Mouse (Mus musculus) embryonic facial prominence, embryonic 12.5 days (tissue): ENCODE results near the gene Btbd9. TPM values are rescaled to one million over a fixed set of nuclear protein-coding genes. Genes with fewer than 3 reads are reported as not detected.

Source experiments
- ATAC-seq: fragments of 200-750 bp; cut with Nextera tagmentation; 2 replicates; pipeline ENCODE4 v1.8.0; 2017; ENCODE audit not compliant: insufficient number of reproducible peaks, insufficient read depth, low FRiP score, low TSS enrichment
- H3K27ac ChIP-seq: fragments of 300-500 bp; sonication (generic); 2 replicates; pipeline ENCODE4 v1.5.1; 2016; ENCODE audit warnings: mild to moderate bottlenecking
- H3K27me3 ChIP-seq: fragments of 300-500 bp; sonication (generic); 2 replicates; pipeline ENCODE4 v1.6.1; 2016; ENCODE audit warnings: mild to moderate bottlenecking, moderate library complexity
- H3K36me3 ChIP-seq: fragments of 300-500 bp; sonication (generic); 2 replicates; pipeline ENCODE4 v1.6.1; 2016; ENCODE audit warnings: mild to moderate bottlenecking
- H3K4me1 ChIP-seq: fragments of 300-500 bp; sonication (generic); 2 replicates; pipeline ENCODE4 v1.6.1; 2016
- H3K4me2 ChIP-seq: fragments of 300-500 bp; sonication (generic); replicated peaks from 2 replicates; pipeline ENCODE4 v1.6.1; 2016; ENCODE audit warnings: mild to moderate bottlenecking, moderate library complexity
- H3K4me3 ChIP-seq: fragments of 300-500 bp; sonication (generic); 2 replicates; pipeline ENCODE4 v1.5.1; 2016; ENCODE audit warnings: mild to moderate bottlenecking
- H3K9ac ChIP-seq: fragments of 300-500 bp; sonication (generic); 2 replicates; pipeline ENCODE4 v1.6.1; 2016; ENCODE audit warnings: mild to moderate bottlenecking, moderate library complexity
- H3K9me3 ChIP-seq: fragments of 300-500 bp; sonication (generic); 2 replicates; pipeline ENCODE4 v1.6.1; 2016; ENCODE audit warnings: mild to moderate bottlenecking, moderate library complexity
- WGBS: fragments of 180-500 bp; shearing (Covaris S2); methylation state at CpG from one replicate; pipeline ENCODE4 v1.1.7; 2016; 5-methylcytosine and 5-hydroxymethylcytosine counted together
- polyA plus RNA-seq: library from polyadenylated mRNA; unstranded; fragments of >200 nt; fragmentation: Nextera tagmentation; extraction: Ambion mirVana; gene quantifications from 2 replicates; pipeline ENCODE4 v1.2.1, GENCODE M21; 2016

The Btbd9 gene
- polyA plus RNA-seq, 1 experiment from 2014 or later = 71.6 TPM

DNA sequence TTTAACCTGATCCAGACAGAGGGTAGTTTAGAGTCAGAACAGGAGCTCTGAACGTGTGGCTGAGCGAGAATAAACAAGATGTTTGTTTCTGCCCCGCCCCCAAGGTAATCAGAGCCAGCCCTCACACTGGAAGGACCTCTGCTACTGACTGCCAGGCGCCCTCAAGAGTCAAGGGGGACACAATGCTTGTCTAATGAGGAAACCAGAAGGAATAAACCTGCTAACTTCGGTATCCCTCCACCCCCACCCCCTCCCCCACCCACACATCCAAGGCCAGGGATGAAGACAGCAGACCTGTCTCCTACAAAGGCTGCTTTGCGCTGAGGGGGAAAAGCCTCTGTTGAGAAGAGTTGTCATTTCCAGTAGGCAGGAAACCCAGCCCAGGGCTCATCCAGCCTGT, 18.6 kb upstream of the Btbd9 start:
- no peaks in the 10 kb centered on the region for H3K27me3 ChIP-seq
- WGBS = 29% methylated on average over 6 of the region's 6 CpGs
- no peak for ATAC-seq
- 0 out of 2 replicates have a peak overlapping the region, but pooled peaks have one; percentile 12 for H3K27ac ChIP-seq
- peaks cover 42% of the 10 kb centered on the region for H3K36me3 ChIP-seq
- H3K4me2 ChIP-seq = no peak overlapping the region
- H3K4me3 ChIP-seq = no peak overlapping the region
- H3K9me3 ChIP-seq = no peaks in the 10 kb centered on the region
- H3K4me1 ChIP-seq = no peaks in the 10 kb centered on the region; the same call in 1 of the 2 replicates
- H3K9ac ChIP-seq = no peak overlapping the region

DNA sequence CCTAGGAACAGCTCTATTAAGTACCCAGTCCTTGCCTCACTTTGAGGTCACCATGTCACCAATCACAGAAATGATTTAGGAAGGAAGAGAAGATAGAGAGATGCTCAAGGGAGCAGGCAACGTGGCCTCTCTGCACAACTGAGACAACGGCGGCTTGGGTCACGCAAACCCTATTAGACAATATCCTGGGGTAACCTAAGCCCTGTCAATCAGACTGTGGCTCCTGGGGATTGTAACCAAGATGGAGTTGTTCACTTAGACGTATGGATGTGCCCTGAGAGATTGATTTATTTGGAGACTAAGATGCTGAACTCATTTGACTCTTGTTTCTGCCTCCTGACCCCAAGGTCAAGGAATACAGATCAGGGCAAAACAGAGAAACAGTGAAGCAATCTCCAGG, 18.1 kb upstream of the Btbd9 start:
- ATAC-seq = no peak

DNA sequence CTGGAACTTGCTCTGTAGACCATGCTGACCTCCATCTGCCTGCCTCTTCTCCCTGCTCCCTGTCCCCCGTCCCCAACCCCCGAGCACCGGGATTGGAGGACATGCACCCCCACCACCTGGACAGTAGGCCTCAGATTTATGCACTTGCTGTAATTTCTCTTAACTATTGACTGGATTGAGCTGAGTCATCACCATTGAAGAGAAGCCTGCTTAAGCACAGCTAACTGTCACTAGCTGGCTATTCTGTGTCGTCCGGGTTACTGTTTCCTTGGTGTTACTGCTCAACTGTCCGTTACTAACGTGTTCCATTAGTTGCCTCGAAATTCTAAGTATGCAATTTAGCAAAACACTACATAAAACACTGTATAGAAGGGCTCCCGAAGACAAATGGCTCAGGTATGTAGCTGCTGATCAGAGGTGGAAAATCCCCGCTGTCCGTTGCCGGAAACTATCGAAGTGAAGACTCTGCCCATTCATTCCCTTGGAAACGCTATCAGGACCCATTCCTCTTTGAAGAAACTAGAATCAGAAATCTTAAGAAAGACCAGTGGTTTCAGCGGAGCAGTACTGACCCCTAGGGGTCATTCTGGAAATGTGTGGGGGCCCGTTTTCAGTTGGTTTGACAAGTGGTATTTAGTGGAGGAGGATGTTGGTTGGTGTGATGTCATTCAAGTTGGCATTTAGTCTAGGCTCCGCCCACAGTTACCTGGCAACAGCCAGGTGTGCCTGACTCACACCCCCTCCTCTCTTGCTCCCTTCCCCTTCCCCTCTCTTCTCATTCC, 14.3 kb upstream of the Btbd9 start:
- Histone ChIP-seq H3K27ac (no peak overlapping the region), H3K4me1 (no peaks in the 10 kb centered on the region; the same call in 1 of the 2 replicates), H3K9me3 (no peaks in the 10 kb centered on the region), H3K4me3 (no peak overlapping the region), H3K27me3 (no peaks in the 10 kb centered on the region), H3K36me3 (peaks cover 7% of the 10 kb centered on the region), H3K4me2 (no peak overlapping the region), H3K9ac (no peak overlapping the region)
- 62% methylated on average over 17 of the region's 17 CpGs for WGBS
- no peak for ATAC-seq

More for the DNA sequence above, 18.1 kb upstream of the Btbd9 start:
- Histone ChIP-seq H3K9me3 (no peaks in the 10 kb centered on the region), H3K27ac (0 out of 2 replicates have a peak overlapping the region, but pooled peaks have one; percentile 12), H3K36me3 (peaks cover 38% of the 10 kb centered on the region), H3K9ac (no peak overlapping the region), H3K27me3 (no peaks in the 10 kb centered on the region), H3K4me2 (no peak overlapping the region), H3K4me1 (no peaks in the 10 kb centered on the region; the same call in 1 of the 2 replicates), H3K4me3 (no peak overlapping the region)
- 21% methylated on average over 5 of the region's 5 CpGs for WGBS

DNA sequence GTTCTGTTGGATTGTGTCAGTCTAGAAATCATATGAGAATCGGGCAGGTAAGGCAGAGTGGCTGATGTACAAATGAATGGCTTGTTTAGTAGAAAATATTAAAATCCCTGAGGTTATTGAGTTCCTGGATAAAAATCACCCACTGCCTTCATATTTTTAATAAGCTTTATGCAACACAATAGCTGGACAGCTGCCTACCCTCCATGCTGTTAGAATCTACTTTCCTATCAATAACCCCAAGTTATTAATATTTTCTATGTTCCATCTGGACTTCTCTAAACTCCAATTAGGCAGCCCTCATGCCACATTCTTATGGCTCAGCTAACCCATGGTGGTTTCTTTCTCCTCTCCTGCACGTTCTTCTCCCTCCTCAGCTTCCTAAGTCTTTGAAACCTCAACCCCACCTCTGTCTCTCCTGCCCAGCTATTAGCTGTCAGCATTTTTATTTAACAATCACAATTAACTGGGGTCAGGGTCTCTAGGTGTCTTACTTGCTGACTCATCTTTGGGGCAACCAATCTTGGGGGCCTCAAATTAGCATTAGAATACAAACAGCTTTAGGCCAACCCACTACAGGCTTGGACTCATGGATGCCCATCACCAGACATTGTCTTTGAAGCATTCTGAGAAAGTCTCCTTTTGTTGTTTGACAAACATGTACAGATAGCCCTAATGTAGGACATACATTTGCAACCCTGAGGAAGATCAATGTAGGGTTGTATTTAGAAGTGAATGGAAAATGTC, 7.1 kb upstream of the Btbd9 start:
- Histone ChIP-seq H3K4me2 (no peak overlapping the region), H3K4me3 (no peak overlapping the region)
- 82% methylated on average over 2 of the region's 2 CpGs for WGBS

DNA sequence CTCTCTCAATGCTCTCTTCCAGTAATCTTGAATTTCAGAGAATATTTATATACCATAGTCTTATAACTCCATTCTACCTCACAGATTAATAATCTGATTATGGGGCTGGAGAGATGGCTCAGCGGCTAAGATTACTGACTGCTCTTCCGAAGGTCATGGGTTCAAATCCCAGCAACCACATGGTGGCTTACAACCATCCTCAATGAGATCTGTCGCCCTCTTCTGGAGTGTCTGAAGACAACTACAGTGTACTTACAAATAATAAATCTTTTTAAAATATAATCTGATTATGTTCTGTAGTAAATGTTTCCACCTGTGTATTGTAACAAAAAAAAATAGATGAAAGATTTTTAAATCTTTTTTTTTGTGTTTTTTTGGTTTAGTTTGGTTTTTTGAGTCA, 6.0 kb upstream of the Btbd9 start:
- no peaks in the 10 kb centered on the region for H3K27me3 ChIP-seq
- H3K36me3 ChIP-seq = no peaks in the 10 kb centered on the region
- H3K4me2 ChIP-seq = no peak overlapping the region
- H3K4me1 ChIP-seq = no peaks in the 10 kb centered on the region
- no peaks in the 10 kb centered on the region for H3K9me3 ChIP-seq
- WGBS = 83% methylated on average over 3 of the region's 3 CpGs
- H3K27ac ChIP-seq = no peak overlapping the region
- H3K9ac ChIP-seq = no peak overlapping the region
- ATAC-seq = no peak
- H3K4me3 ChIP-seq = no peak overlapping the region

More for the DNA sequence above, 7.1 kb upstream of the Btbd9 start:
- Histone ChIP-seq H3K9me3 (no peaks in the 10 kb centered on the region), H3K9ac (no peak overlapping the region), H3K4me1 (no peaks in the 10 kb centered on the region), H3K27me3 (no peaks in the 10 kb centered on the region), H3K36me3 (no peaks in the 10 kb centered on the region), H3K27ac (no peak overlapping the region)
- no peak for ATAC-seq

DNA sequence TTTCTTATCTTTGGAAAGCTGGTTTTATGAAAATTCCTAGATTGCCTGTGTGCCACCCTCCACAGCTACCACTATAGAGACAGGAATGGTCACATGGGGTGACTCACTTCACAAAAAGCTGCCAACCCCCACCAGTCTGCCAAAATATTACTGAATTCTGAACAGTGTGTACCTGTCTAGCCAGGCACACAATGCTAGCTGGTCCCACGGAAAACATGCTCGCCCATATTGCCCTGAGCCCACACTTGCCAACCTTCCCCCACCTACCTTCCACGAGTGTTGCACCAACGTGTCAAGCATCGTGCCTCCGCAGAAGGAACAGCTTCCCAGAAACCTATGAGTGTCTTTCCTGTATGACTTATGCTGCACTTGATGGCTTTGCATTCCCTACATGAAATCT, 4.9 kb upstream of the Btbd9 start:
- no peak for ATAC-seq
- Histone ChIP-seq H3K4me1 (0 out of 2 replicates have a peak, but pooled peaks cover 5% of the 10 kb centered on the region), H3K27ac (no peak overlapping the region), H3K4me3 (no peak overlapping the region), H3K4me2 (no peak overlapping the region), H3K36me3 (no peaks in the 10 kb centered on the region), H3K27me3 (no peaks in the 10 kb centered on the region), H3K9me3 (no peaks in the 10 kb centered on the region), H3K9ac (no peak overlapping the region)
- 84% methylated on average over 6 of the region's 6 CpGs for WGBS

DNA sequence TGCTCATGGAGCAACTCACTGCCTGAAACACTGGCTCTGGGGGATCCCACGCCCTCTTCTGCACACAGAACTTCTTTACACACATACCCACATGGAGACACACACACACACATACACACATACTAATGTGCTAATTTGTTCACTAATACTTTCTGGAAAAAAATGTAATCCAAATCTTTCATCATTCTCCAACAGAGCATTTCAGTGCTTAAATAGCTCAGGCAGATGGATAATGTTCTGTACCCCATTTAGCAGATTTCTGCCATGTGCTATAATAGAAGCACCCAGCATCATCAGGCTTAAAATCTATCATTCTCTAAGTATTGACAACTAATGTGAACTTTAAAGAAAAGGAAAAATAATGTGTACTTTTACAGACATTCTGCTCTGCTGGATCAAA, 4.5 kb upstream of the Btbd9 start:
- Histone ChIP-seq H3K4me2 (no peak overlapping the region), H3K4me3 (no peak overlapping the region), H3K27ac (no peak overlapping the region), H3K9ac (no peak overlapping the region), H3K27me3 (no peaks in the 10 kb centered on the region), H3K4me1 (0 out of 2 replicates have a peak, but pooled peaks cover 5% of the 10 kb centered on the region), H3K9me3 (no peaks in the 10 kb centered on the region), H3K36me3 (no peaks in the 10 kb centered on the region)
- 55% methylated on average over 1 of the region's 1 CpGs for WGBS
- ATAC-seq = no peak

DNA sequence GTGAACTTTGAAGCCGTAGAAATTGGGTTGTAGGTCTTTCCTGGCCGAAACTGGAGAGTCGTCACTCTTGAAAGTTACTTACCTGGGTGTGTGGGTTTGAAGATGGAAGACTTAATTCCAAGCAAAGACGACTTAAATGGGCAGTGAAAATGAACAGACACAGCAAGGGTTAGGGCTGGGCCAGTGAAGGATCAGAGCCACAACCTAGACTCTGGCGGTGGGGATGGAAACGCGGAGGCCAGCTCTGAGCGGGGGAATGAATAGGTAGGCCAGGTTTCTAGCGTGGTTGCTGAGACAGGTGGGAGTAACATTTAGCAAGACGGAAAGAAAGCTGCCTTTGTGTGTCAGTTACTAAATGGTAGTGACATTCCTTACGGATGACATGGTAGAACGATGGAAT, 658 bp upstream of the Btbd9 start:
- H3K4me1 ChIP-seq = peaks cover 13% of the 10 kb centered on the region; the same call in 1 of the 2 replicates
- peak overlapping the region; percentile 83 for H3K4me3 ChIP-seq
- no peaks in the 10 kb centered on the region for H3K9me3 ChIP-seq
- H3K9ac ChIP-seq = peak overlapping the region; percentile 72
- no peaks in the 10 kb centered on the region for H3K27me3 ChIP-seq
- H3K36me3 ChIP-seq = no peaks in the 10 kb centered on the region
- WGBS = 59% methylated on average over 12 of the region's 12 CpGs
- ATAC-seq = peak; percentile 7; the same call in 1 of the 2 replicates
- peak overlapping the region; percentile 70 for H3K4me2 ChIP-seq
- H3K27ac ChIP-seq = 0 out of 2 replicates have a peak overlapping the region, but pooled peaks have one; percentile 85

DNA sequence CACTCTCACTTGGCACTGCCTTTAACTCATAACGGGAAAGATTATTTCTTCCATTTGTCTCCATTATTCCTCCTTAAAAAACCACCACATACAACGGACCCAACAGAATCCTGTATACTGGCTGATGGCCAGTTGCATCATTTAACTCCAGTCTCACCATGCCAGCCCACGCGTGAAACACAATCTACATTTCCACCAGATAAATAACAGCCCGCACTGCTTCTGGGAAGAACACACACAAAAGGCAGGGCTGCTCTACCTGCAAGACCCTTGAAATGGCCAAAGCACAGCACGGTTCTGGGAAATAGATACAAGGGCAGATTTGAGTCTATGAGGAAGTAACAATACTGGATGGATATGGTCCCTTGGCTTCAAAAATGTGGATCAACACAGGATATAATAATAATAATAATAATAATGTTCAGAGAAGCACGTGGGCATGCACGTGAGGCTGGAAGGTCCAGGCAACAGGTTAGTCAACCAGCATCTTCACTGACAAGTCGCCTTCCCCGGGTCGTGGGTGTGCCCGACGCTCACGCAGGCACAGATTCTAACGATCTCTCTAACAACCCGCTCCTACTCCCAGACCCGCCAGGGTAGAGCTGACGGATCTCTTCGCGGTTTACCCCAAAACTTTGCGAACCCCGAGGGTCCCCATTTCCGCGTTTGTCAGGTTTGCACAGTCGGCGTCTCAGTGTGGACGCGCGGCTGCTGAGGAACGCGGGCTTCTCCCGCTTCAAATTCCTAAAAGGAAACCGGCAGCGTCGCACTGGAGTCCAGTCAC, 975 bp downstream of the Btbd9 start:
- peak overlapping the region; percentile 72 for H3K9ac ChIP-seq
- H3K27ac ChIP-seq = peak overlapping the region; percentile 85; the same call in 1 of the 2 replicates
- peak overlapping the region; percentile 70 for H3K4me2 ChIP-seq
- H3K36me3 ChIP-seq = no peaks in the 10 kb centered on the region
- peak overlapping the region; percentile 83 for H3K4me3 ChIP-seq
- H3K27me3 ChIP-seq = no peaks in the 10 kb centered on the region
- WGBS = 8% methylated on average over 35 of the region's 35 CpGs
- H3K9me3 ChIP-seq = no peaks in the 10 kb centered on the region
- H3K4me1 ChIP-seq = peaks cover 13% of the 10 kb centered on the region; the same call in 1 of the 2 replicates
- no peak for ATAC-seq

DNA sequence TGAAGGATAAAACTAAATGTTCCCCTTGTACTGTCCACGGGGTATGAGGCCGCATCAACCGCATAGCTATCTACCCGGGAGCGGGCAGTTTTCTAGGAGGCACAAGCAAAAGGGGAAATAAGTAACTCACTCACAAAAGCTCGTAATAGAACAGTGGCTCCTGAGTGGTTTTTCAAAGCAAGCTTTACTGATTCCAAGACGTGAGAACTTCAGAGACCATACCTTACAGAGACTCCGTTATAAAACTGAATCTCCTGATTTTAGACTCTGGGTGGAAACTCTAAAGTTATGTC, 1.6 kb downstream of the Btbd9 start:
- Histone ChIP-seq H3K27me3 (no peaks in the 10 kb centered on the region), H3K4me2 (peak overlapping the region; percentile 70; the same call in 1 of the 2 replicates), H3K4me1 (peaks cover 13% of the 10 kb centered on the region; the same call in 1 of the 2 replicates), H3K4me3 (peak overlapping the region; percentile 83), H3K36me3 (no peaks in the 10 kb centered on the region), H3K9me3 (no peaks in the 10 kb centered on the region), H3K9ac (no peak overlapping the region), H3K27ac (no peak overlapping the region)
- ATAC-seq = no peak
- WGBS = 80% methylated on average over 8 of the region's 8 CpGs

DNA sequence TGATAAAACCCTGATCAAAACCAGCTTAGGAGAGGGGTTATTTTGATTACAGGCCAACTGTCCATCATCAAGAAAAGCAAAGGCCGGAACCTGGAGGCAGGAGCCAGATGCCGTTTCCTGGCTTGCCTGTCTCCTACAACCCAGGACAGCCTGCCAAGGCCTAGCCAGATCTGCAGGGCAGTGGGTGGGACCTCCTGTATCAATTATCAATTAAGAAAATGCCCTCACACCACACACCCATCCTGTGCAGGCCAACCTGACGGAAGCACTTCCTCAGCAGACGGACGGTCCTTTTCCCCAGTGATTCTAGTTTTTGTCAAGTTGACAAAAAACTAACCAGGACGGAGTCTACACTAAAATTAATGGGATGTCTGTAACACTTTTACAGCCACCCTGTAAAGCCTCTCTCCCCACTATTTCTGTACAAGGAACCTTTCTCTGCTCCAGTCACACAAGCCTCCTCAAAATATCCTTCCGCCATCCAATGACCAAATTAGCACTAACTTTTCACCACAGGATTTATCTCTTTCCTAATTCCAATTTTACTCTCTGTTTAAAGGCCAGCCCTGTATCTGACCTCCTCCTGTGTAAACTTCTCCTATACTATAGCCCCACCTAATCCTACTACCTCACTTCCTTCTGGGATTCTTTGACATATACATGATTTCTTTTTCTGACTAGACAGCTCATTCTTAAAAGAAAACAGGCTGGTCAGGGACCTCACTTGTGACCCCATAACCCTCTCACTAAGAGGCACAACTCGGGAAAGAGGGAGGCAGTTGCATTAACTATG, 2.1 kb downstream of the Btbd9 start:
- 71% methylated on average over 8 of the region's 8 CpGs for WGBS
- H3K9ac ChIP-seq = no peak overlapping the region

More for the DNA sequence above, 2.1 kb downstream of the Btbd9 start:
- Histone ChIP-seq H3K27me3 (no peaks in the 10 kb centered on the region), H3K9me3 (no peaks in the 10 kb centered on the region), H3K4me1 (peaks cover 13% of the 10 kb centered on the region; the same call in 1 of the 2 replicates), H3K4me3 (0 out of 2 replicates have a peak overlapping the region, but pooled peaks have one; percentile 83), H3K27ac (no peak overlapping the region), H3K36me3 (no peaks in the 10 kb centered on the region), H3K4me2 (peak overlapping the region; percentile 8; the same call in 1 of the 2 replicates)
- ATAC-seq = no peak
